Mouse (Mus musculus): ENCODE measurements at regions not wholly inside any gene's neighbourhood (a gene's known extent, or its start where the extent isn't known, plus 50 kb on each side); places are given as distances from the start of the nearest gene placed in this dataset.
A peak's percentile ranks its signal among the peaks of the same experiment; 100 is the strongest.

DNA sequence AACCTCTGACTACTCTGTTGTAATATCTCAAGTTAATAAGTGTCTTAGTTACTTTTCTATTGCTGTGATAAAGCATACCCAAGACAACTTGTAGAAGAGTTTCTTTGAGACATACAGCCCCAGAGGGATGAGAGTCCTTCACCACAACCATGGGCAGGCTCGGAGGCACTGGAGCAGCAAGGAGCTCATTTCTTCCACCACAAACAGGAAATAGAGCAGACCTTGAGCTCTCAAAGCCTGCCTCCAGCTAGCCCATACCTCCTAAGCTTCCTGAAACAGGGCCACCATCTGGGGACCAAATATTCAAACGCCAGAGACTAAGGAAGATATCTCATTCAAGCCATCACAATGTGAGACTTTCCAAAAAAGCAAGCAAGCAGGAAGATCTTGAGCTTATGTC, 74.6 kb downstream of the Olfr267 start:
- 63% methylated on average over 2 of the region's 2 CpGs for WGBS
- H3K27ac ChIP-seq (ENCODE audit: low read length) = no peak overlapping the region
- TF ChIP-seq EP300 (IDR thresholded peaks at IDR 0.05) (no peak), CTCF (IDR thresholded peaks at IDR 0.05) (no peak)

DNA sequence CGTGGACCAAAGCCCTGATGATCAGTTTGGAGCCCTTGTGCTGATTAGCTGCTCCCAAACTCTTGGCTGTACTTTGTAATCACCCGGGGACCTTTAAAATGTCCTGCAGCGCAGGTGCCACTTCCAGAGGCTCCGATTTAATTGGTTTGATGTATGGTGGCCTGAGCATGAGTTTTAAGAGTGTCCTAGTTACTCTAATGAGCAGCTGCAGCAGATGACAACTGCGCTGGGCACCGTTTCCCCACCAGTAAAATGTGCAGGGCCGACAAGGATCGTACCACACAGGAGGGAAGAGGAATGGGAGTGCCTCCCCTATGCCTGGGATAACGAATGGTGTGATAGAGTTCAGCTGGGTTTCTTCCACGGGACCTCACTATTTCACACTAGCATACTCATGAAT, 75.3 kb downstream of the Olfr267 start:
- no peak for TF ChIP-seq CTCF (IDR thresholded peaks at IDR 0.05)
- no peak for DNase-seq (ENCODE audit: low spot score)

More for the DNA sequence above, 74.6 kb downstream of the Olfr267 start:
- Histone ChIP-seq H3K9ac (replicated peaks; ENCODE audit: low read depth) (no peak overlapping the region), H3K27me3 (replicated peaks; ENCODE audit: insufficient read depth, low read length) (no peaks in the 10 kb centered on the region), H3K4me1 (ENCODE audit: insufficient read depth, low read depth, low read length) (no peaks in the 10 kb centered on the region), H3K9me3 (ENCODE audit: low read length) (no peaks in the 10 kb centered on the region), H3K36me3 (ENCODE audit: insufficient read depth, low read length) (no peaks in the 10 kb centered on the region), H3K4me2 (replicated peaks; ENCODE audit: low read depth, low read length) (no peak overlapping the region), H3K4me3 (ENCODE audit: low read depth, low read length) (no peak overlapping the region)
- DNase-seq (ENCODE audit: low spot score) = no peak
- ATAC-seq = no peak

DNA sequence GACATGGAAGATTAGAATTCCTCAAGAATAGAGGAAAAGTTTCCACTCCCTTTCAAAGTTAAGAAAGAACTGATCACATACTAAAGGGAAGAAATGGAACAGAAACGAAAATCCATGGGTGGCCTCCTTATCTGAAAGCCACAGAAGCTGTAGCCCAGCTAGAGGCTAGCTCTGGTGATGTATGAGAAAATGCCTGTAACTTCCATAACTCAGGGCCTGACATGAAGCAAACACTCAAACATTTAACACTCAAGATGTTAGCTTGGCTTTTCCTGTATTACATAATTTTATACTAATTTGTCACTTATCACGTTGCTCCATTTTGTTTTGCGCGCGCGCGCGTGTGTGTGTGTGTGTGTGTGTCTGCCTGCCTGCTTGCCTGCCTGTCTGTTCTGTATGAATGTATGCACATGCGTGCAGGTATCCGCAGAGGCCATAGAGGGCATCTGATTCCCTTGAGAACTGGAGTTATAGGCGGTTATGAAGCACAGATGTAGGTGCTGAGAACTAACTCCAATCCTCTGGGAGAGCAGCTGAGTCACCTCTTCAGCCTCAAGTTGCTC, 88.2 kb downstream of the Olfr267 start:
- peak overlapping the region; percentile 26; the same call in 1 of the 2 replicates for H3K27ac ChIP-seq (ENCODE audit: low read length)
- H3K36me3 ChIP-seq (ENCODE audit: insufficient read depth, low read length) = no peaks in the 10 kb centered on the region
- no peaks in the 10 kb centered on the region for H3K27me3 ChIP-seq (replicated peaks; ENCODE audit: insufficient read depth, low read length)
- peak; percentile 75 for ATAC-seq
- no peak overlapping the region for H3K4me3 ChIP-seq (ENCODE audit: low read depth, low read length)
- no peak overlapping the region for H3K4me2 ChIP-seq (replicated peaks; ENCODE audit: low read depth, low read length)
- no peak overlapping the region for H3K9ac ChIP-seq (replicated peaks; ENCODE audit: low read depth)
- no peak for TF ChIP-seq EP300 (IDR thresholded peaks at IDR 0.05)
- no peak for TF ChIP-seq CTCF (IDR thresholded peaks at IDR 0.05)
- H3K9me3 ChIP-seq (ENCODE audit: low read length) = no peaks in the 10 kb centered on the region
- H3K4me1 ChIP-seq (ENCODE audit: insufficient read depth, low read depth, low read length) = no peaks in the 10 kb centered on the region
- peak; percentile 56 for DNase-seq (ENCODE audit: low spot score)
- 47% methylated on average over 11 of the region's 11 CpGs for WGBS

More for the DNA sequence above, 75.3 kb downstream of the Olfr267 start:
- no peaks in the 10 kb centered on the region for H3K9me3 ChIP-seq (ENCODE audit: low read length)
- ATAC-seq = no peak
- H3K9ac ChIP-seq (replicated peaks; ENCODE audit: low read depth) = no peak overlapping the region
- 77% methylated on average over 10 of the region's 10 CpGs for WGBS
- H3K36me3 ChIP-seq (ENCODE audit: insufficient read depth, low read length) = no peaks in the 10 kb centered on the region
- H3K4me1 ChIP-seq (ENCODE audit: insufficient read depth, low read depth, low read length) = no peaks in the 10 kb centered on the region
- H3K27me3 ChIP-seq (replicated peaks; ENCODE audit: insufficient read depth, low read length) = no peaks in the 10 kb centered on the region
- no peak overlapping the region for H3K4me3 ChIP-seq (ENCODE audit: low read depth, low read length)
- H3K4me2 ChIP-seq (replicated peaks; ENCODE audit: low read depth, low read length) = no peak overlapping the region
- H3K27ac ChIP-seq (ENCODE audit: low read length) = no peak overlapping the region

DNA sequence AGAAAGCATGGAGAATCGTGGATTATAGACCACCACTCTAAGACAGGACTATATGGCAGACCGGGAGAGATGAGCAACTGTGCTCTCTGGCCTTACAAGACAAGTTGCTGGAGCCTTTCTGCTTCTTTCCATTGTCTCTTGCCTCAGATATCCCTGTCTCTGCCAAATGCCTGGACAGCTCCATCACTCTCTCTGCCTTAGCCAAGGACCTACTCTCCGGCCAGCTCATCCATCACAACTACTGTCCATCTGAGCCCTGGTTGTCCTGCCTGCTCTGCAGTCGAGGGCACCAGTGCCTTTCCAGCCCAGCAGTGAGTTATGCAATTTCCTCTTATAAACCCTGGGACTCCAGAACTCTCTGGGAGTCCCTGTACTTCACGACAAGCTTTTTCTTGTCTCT, 88.7 kb downstream of the Olfr267 start:
- Histone ChIP-seq H3K9me3 (ENCODE audit: low read length) (no peaks in the 10 kb centered on the region), H3K36me3 (ENCODE audit: insufficient read depth, low read length) (no peaks in the 10 kb centered on the region), H3K4me3 (ENCODE audit: low read depth, low read length) (no peak overlapping the region), H3K27me3 (replicated peaks; ENCODE audit: insufficient read depth, low read length) (no peaks in the 10 kb centered on the region), H3K4me1 (ENCODE audit: insufficient read depth, low read depth, low read length) (no peaks in the 10 kb centered on the region), H3K9ac (replicated peaks; ENCODE audit: low read depth) (no peak overlapping the region), H3K4me2 (replicated peaks; ENCODE audit: low read depth, low read length) (no peak overlapping the region), H3K27ac (ENCODE audit: low read length) (no peak overlapping the region)
- WGBS = 40% methylated on average over 5 of the region's 5 CpGs
- TF ChIP-seq EP300 (IDR thresholded peaks at IDR 0.05) (no peak), CTCF (IDR thresholded peaks at IDR 0.05) (no peak)
- ATAC-seq (peak; percentile 92), DNase-seq (ENCODE audit: low spot score) (peak; percentile 77)

DNA sequence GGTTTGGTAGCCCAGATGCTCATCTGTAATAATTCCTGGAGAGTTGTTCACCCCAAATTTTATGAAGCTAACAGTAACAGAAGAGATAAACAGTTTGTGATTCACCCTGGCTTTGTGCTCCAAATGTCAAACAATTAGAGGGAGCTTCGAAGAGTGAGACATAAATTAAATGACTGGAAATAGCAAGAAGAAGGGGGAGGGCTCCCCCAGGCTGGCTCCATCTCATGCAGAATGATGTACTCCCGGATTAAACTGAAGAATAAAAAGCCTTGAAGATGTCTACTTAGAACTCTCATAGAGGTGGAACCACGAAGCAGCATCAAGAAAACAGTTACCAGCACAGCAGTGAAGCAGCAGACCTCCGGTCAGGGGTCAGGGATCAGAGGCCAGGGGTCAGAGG, 90.8 kb downstream of the Olfr267 start:
- Histone ChIP-seq H3K4me2 (replicated peaks; ENCODE audit: low read depth, low read length) (no peak overlapping the region), H3K27ac (ENCODE audit: low read length) (no peak overlapping the region), H3K4me1 (ENCODE audit: insufficient read depth, low read depth, low read length) (no peaks in the 10 kb centered on the region), H3K9me3 (ENCODE audit: low read length) (no peaks in the 10 kb centered on the region), H3K27me3 (replicated peaks; ENCODE audit: insufficient read depth, low read length) (no peaks in the 10 kb centered on the region), H3K36me3 (ENCODE audit: insufficient read depth, low read length) (no peaks in the 10 kb centered on the region), H3K9ac (replicated peaks; ENCODE audit: low read depth) (no peak overlapping the region), H3K4me3 (ENCODE audit: low read depth, low read length) (no peak overlapping the region)
- 52% methylated on average over 4 of the region's 4 CpGs for WGBS
- ATAC-seq = no peak
- DNase-seq (ENCODE audit: low spot score) = no peak
- TF ChIP-seq EP300 (IDR thresholded peaks at IDR 0.05) (no peak), CTCF (IDR thresholded peaks at IDR 0.05) (no peak)

DNA sequence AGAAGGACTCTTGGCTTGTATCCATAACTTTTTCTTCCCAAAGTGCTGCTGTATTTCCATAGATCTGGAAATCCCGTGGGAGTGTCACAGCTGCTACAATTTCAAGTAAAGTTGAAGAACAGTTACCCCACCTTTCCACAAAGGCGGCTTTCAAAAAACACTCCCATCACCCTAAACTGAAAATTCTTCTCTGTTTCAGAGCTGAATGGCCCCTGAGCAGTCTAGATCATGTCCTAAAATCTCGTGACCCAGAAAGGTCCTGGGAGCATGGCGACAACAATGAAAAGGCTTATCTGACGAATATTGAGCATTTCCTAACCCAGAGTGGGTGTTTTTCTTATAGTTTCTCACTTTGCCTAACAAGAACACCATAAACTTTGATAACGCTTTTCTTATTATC, 92.2 kb downstream of the Olfr267 start:
- Histone ChIP-seq H3K27ac (ENCODE audit: low read length) (no peak overlapping the region), H3K9me3 (ENCODE audit: low read length) (no peaks in the 10 kb centered on the region), H3K4me3 (ENCODE audit: low read depth, low read length) (no peak overlapping the region), H3K9ac (replicated peaks; ENCODE audit: low read depth) (no peak overlapping the region), H3K4me1 (ENCODE audit: insufficient read depth, low read depth, low read length) (no peaks in the 10 kb centered on the region), H3K4me2 (replicated peaks; ENCODE audit: low read depth, low read length) (no peak overlapping the region), H3K27me3 (replicated peaks; ENCODE audit: insufficient read depth, low read length) (no peaks in the 10 kb centered on the region), H3K36me3 (ENCODE audit: insufficient read depth, low read length) (no peaks in the 10 kb centered on the region)
- no peak for TF ChIP-seq EP300 (IDR thresholded peaks at IDR 0.05)
- no peak for TF ChIP-seq CTCF (IDR thresholded peaks at IDR 0.05)
- WGBS = 83% methylated on average over 6 of the region's 6 CpGs
- ATAC-seq (no peak), DNase-seq (ENCODE audit: low spot score) (no peak)

DNA sequence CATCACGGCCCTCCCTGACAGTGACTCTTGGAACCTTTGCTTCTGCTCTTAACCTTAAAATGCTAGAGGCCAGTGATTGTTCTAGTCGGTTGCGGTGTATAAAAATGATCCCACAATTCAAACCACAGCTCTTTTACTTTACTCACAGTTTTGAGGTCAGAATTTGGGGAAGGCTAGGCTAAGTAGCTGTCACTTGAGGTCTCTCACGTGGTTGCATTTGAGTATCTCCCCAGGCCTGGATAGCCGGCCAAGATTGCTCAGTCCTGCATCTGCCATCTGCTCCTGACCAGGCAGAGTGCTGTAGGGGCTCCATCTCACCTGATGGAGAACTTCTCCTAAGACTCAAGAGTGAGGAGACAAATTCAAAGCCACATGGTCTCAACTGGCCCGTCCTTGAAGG, 94.5 kb downstream of the Olfr267 start:
- H3K9ac ChIP-seq (replicated peaks; ENCODE audit: low read depth) = no peak overlapping the region
- DNase-seq (ENCODE audit: low spot score) (peak; percentile 49), ATAC-seq (peak; percentile 43; the same call in 1 of the 2 replicates)
- TF ChIP-seq CTCF (IDR thresholded peaks at IDR 0.05) (no peak), EP300 (IDR thresholded peaks at IDR 0.05) (peak; percentile 32; the same call in 1 of the 2 replicates)
- H3K27me3 ChIP-seq (replicated peaks; ENCODE audit: insufficient read depth, low read length) = no peaks in the 10 kb centered on the region
- H3K27ac ChIP-seq (ENCODE audit: low read length) = no peak overlapping the region
- H3K4me1 ChIP-seq (ENCODE audit: insufficient read depth, low read depth, low read length) = no peaks in the 10 kb centered on the region
- no peaks in the 10 kb centered on the region for H3K9me3 ChIP-seq (ENCODE audit: low read length)
- H3K36me3 ChIP-seq (ENCODE audit: insufficient read depth, low read length) = no peaks in the 10 kb centered on the region
- 64% methylated on average over 6 of the region's 6 CpGs for WGBS
- no peak overlapping the region for H3K4me2 ChIP-seq (replicated peaks; ENCODE audit: low read depth, low read length)
- no peak overlapping the region for H3K4me3 ChIP-seq (ENCODE audit: low read depth, low read length)

Data from lung, postnatal 0 days (tissue).